Mouse (Mus musculus) heart, embryonic 16.5 days (tissue): ENCODE measurements around the gene Dnmt3b. TPM values are rescaled to one million over a fixed set of nuclear protein-coding genes. Genes with fewer than 3 reads are reported as not detected.

Source experiments
- ATAC-seq: fragments of 200-750 bp; cut with Nextera tagmentation; replicated peaks from 2 replicates; pipeline ENCODE4 v1.8.0; 2017; ENCODE audit warnings: moderate number of reproducible peaks; ENCODE audit not compliant: insufficient read depth, low FRiP score; ENCODE audit errors: extremely low read depth
- H3K27ac ChIP-seq: fragments of 300-500 bp; sonication (generic); 2 replicates; pipeline ENCODE4 v1.5.1; 2014; ENCODE audit warnings: mild to moderate bottlenecking, low read length, control low read depth, moderate library complexity
- H3K27me3 ChIP-seq: fragments of 300-500 bp; sonication (generic); 2 replicates; pipeline ENCODE4 v1.6.1; 2014; ENCODE audit warnings: low read length, mixed read lengths; ENCODE audit not compliant: control insufficient read depth, insufficient read depth
- H3K36me3 ChIP-seq: fragments of 300-500 bp; sonication (generic); 2 replicates; pipeline ENCODE4 v1.6.1; 2014; ENCODE audit not compliant: control insufficient read depth, insufficient read depth
- H3K4me1 ChIP-seq: fragments of 300-500 bp; sonication (generic); 2 replicates; pipeline ENCODE4 v1.6.1; 2014; ENCODE audit warnings: low read length, mixed read lengths; ENCODE audit not compliant: control insufficient read depth, insufficient read depth
- H3K4me2 ChIP-seq: fragments of 300-500 bp; sonication (generic); 2 replicates; pipeline ENCODE4 v1.6.1; 2014; ENCODE audit warnings: low read depth, mild to moderate bottlenecking, control low read depth, low read length
- H3K4me3 ChIP-seq: fragments of 300-500 bp; sonication (generic); 2 replicates; pipeline ENCODE4 v1.5.1; 2014; ENCODE audit warnings: mild to moderate bottlenecking, control low read depth, low read length
- H3K9ac ChIP-seq: fragments of 300-500 bp; sonication (generic); 2 replicates; pipeline ENCODE4 v1.6.1; 2014; ENCODE audit warnings: low read length, control low read depth
- H3K9me3 ChIP-seq: fragments of 300-500 bp; sonication (generic); replicated peaks from 2 replicates; pipeline ENCODE4 v1.6.1; 2016; ENCODE audit warnings: low read length; ENCODE audit not compliant: control insufficient read depth
- WGBS: fragments of 180-500 bp; shearing (Covaris S2); extraction: QIAGEN DNeasy Blood & Tissue Kit; methylation state at CpG from one replicate; pipeline ENCODE4 v1.1.7; 2014; 5-methylcytosine and 5-hydroxymethylcytosine counted together
- polyA plus RNA-seq: library from polyadenylated mRNA; unstranded; fragments of >200 nt; fragmentation: Nextera tagmentation; extraction: Ambion mirVana; gene quantifications from 2 replicates; pipeline ENCODE4 v1.2.1, GENCODE M21; 2015

The Dnmt3b gene
- polyA plus RNA-seq, 1 experiment from 2014 or later = 8.1 TPM

- 0 out of 2 replicates have a peak overlapping the region, but pooled peaks have one; percentile 12 for H3K4me2 ChIP-seq
- H3K4me1 ChIP-seq = peaks cover 35% of the 10 kb centered on the region
- peaks cover 3% of the 10 kb centered on the region; the same call in 1 of the 2 replicates for H3K36me3 ChIP-seq
- peak overlapping the region; percentile 86 for H3K27ac ChIP-seq
- peak; percentile 42 for ATAC-seq
- H3K27me3 ChIP-seq = no peaks in the 10 kb centered on the region
- WGBS = 15% methylated on average over 13 of the region's 14 CpGs
- peak overlapping the region; percentile 69 for H3K9ac ChIP-seq
- no peak overlapping the region for H3K4me3 ChIP-seq
- no peaks in the 10 kb centered on the region for H3K9me3 ChIP-seq
Measured at GRCm38 (mm10) chr2:153610426-153611240, 38.6 kb upstream of the Dnmt3b start.

- peak overlapping the region; percentile 86 for H3K27ac ChIP-seq
- peaks cover 3% of the 10 kb centered on the region; the same call in 1 of the 2 replicates for H3K36me3 ChIP-seq
- 0 out of 2 replicates have a peak overlapping the region, but pooled peaks have one; percentile 12 for H3K4me2 ChIP-seq
- H3K9me3 ChIP-seq = no peaks in the 10 kb centered on the region
- H3K4me1 ChIP-seq = peaks cover 35% of the 10 kb centered on the region
- ATAC-seq = no peak
- WGBS = 63% methylated on average over 7 of the region's 7 CpGs
- H3K9ac ChIP-seq = peak overlapping the region; percentile 69
- no peak overlapping the region for H3K4me3 ChIP-seq
- no peaks in the 10 kb centered on the region for H3K27me3 ChIP-seq
Measured at GRCm38 (mm10) chr2:153611241-153611630, 38.0 kb upstream of the Dnmt3b start.

GRCm38 (mm10) chr2:153611743-153612142, 37.5 kb upstream of the Dnmt3b start:
- H3K9me3 ChIP-seq = no peaks in the 10 kb centered on the region
- H3K4me1 ChIP-seq = peaks cover 35% of the 10 kb centered on the region
- H3K4me3 ChIP-seq = no peak overlapping the region
- no peak overlapping the region for H3K9ac ChIP-seq
- no peak overlapping the region for H3K27ac ChIP-seq
- 89% methylated on average over 1 of the region's 1 CpGs for WGBS
- H3K36me3 ChIP-seq = peaks cover 3% of the 10 kb centered on the region; the same call in 1 of the 2 replicates
- H3K27me3 ChIP-seq = no peaks in the 10 kb centered on the region
- H3K4me2 ChIP-seq = no peak overlapping the region
- no peak for ATAC-seq

GRCm38 (mm10) chr2:153612594-153613281, 36.5 kb upstream of the Dnmt3b start:
- peaks cover 32% of the 10 kb centered on the region for H3K4me1 ChIP-seq

GRCm38 (mm10) chr2:153616893-153617292, 32.4 kb upstream of the Dnmt3b start:
- WGBS = 86% methylated on average over 3 of the region's 3 CpGs
- no peak for ATAC-seq

More at GRCm38 (mm10) chr2:153612594-153613281, 36.5 kb upstream of the Dnmt3b start:
- no peak for ATAC-seq
- H3K9ac ChIP-seq = no peak overlapping the region
- no peaks in the 10 kb centered on the region for H3K9me3 ChIP-seq
- WGBS = 33% methylated on average over 3 of the region's 3 CpGs
- peaks cover 7% of the 10 kb centered on the region; the same call in 1 of the 2 replicates for H3K36me3 ChIP-seq
- no peak overlapping the region for H3K4me3 ChIP-seq
- no peak overlapping the region for H3K4me2 ChIP-seq
- H3K27ac ChIP-seq = peak overlapping the region; percentile 12; the same call in 1 of the 2 replicates
- H3K27me3 ChIP-seq = no peaks in the 10 kb centered on the region

GRCm38 (mm10) chr2:153618439-153618838, 30.8 kb upstream of the Dnmt3b start:
- 81% methylated on average over 6 of the region's 6 CpGs for WGBS
- H3K27ac ChIP-seq = no peak overlapping the region
- no peaks in the 10 kb centered on the region for H3K9me3 ChIP-seq
- no peaks in the 10 kb centered on the region for H3K4me1 ChIP-seq
- H3K36me3 ChIP-seq = peaks cover 56% of the 10 kb centered on the region
- H3K9ac ChIP-seq = no peak overlapping the region
- no peak overlapping the region for H3K4me3 ChIP-seq
- H3K4me2 ChIP-seq = no peak overlapping the region
- H3K27me3 ChIP-seq = no peaks in the 10 kb centered on the region
- no peak for ATAC-seq

More at GRCm38 (mm10) chr2:153616893-153617292, 32.4 kb upstream of the Dnmt3b start:
- Histone ChIP-seq H3K9me3 (no peaks in the 10 kb centered on the region), H3K27ac (no peak overlapping the region), H3K4me3 (no peak overlapping the region), H3K9ac (no peak overlapping the region), H3K4me1 (peaks cover 8% of the 10 kb centered on the region; the same call in 1 of the 2 replicates), H3K27me3 (no peaks in the 10 kb centered on the region), H3K36me3 (peaks cover 46% of the 10 kb centered on the region), H3K4me2 (no peak overlapping the region)

GRCm38 (mm10) chr2:153618889-153619288, 30.4 kb upstream of the Dnmt3b start:
- Histone ChIP-seq H3K4me1 (no peaks in the 10 kb centered on the region), H3K9ac (no peak overlapping the region), H3K4me2 (no peak overlapping the region), H3K27me3 (no peaks in the 10 kb centered on the region), H3K9me3 (no peaks in the 10 kb centered on the region), H3K4me3 (no peak overlapping the region), H3K27ac (no peak overlapping the region), H3K36me3 (peaks cover 61% of the 10 kb centered on the region)
- no peak for ATAC-seq
- 69% methylated on average over 10 of the region's 10 CpGs for WGBS

GRCm38 (mm10) chr2:153622449-153622848, 26.8 kb upstream of the Dnmt3b start:
- Histone ChIP-seq H3K9ac (no peak overlapping the region), H3K4me3 (no peak overlapping the region), H3K4me1 (no peaks in the 10 kb centered on the region), H3K9me3 (no peaks in the 10 kb centered on the region), H3K27ac (no peak overlapping the region), H3K4me2 (no peak overlapping the region), H3K36me3 (peaks cover 78% of the 10 kb centered on the region), H3K27me3 (no peaks in the 10 kb centered on the region)
- no peak for ATAC-seq
- 82% methylated on average over 10 of the region's 10 CpGs for WGBS

GRCm38 (mm10) chr2:153630950-153631349, 18.3 kb upstream of the Dnmt3b start:
- WGBS = 75% methylated on average over 3 of the region's 3 CpGs

More at GRCm38 (mm10) chr2:153630950-153631349, 18.3 kb upstream of the Dnmt3b start:
- H3K27ac ChIP-seq = no peak overlapping the region
- peaks cover 20% of the 10 kb centered on the region for H3K36me3 ChIP-seq
- no peak overlapping the region for H3K4me2 ChIP-seq
- H3K27me3 ChIP-seq = no peaks in the 10 kb centered on the region
- H3K4me1 ChIP-seq = peaks cover 12% of the 10 kb centered on the region
- no peak for ATAC-seq
- no peaks in the 10 kb centered on the region for H3K9me3 ChIP-seq
- H3K4me3 ChIP-seq = no peak overlapping the region
- H3K9ac ChIP-seq = no peak overlapping the region
